In genomic region chr4:51808397-51809043, GRCm38 (mm10) we compare ENCODE assay signal across 28 mouse cellular contexts.
"Had no signal": no experiment of that assay in that cellular context is flagged by ENCODE, and none has a peak within 500 bp of the region (broad histone marks: within the 10 kb centered on the region; RNA-seq: fewer than 3 reads in every experiment).

No protein-coding gene starts in this region.

- H3K4me2 ChIP-seq: embryonic facial prominence, embryonic 12.5 days; embryonic facial prominence, embryonic 13.5 days; embryonic facial prominence, embryonic 15.5 days; forebrain, embryonic 12.5 days; forebrain, embryonic 13.5 days; forebrain, embryonic 15.5 days had no signal

- H3K36me3 ChIP-seq: embryonic facial prominence, embryonic 10.5 days; embryonic facial prominence, embryonic 12.5 days; embryonic facial prominence, embryonic 13.5 days; embryonic facial prominence, embryonic 15.5 days; forebrain, embryonic 10.5 days; forebrain, embryonic 12.5 days; forebrain, embryonic 15.5 days had no signal

- H3K9me3 ChIP-seq: embryonic facial prominence, embryonic 10.5 days; embryonic facial prominence, embryonic 12.5 days; embryonic facial prominence, embryonic 13.5 days; embryonic facial prominence, embryonic 15.5 days; forebrain, embryonic 10.5 days; forebrain, embryonic 12.5 days; forebrain, embryonic 13.5 days; forebrain, embryonic 15.5 days had no signal

- ATAC-seq: forebrain, embryonic 13.5 days; forebrain, embryonic 14.5 days; forebrain, embryonic 15.5 days; forebrain, embryonic 16.5 days; forebrain, postnatal 0 days had no signal

- H3K27me3 ChIP-seq: embryonic facial prominence, embryonic 12.5 days; embryonic facial prominence, embryonic 13.5 days; embryonic facial prominence, embryonic 15.5 days; forebrain, embryonic 12.5 days; forebrain, embryonic 13.5 days; forebrain, embryonic 15.5 days had no signal

- H3K27ac ChIP-seq: embryonic facial prominence, embryonic 10.5 days; embryonic facial prominence, embryonic 12.5 days; embryonic facial prominence, embryonic 13.5 days; embryonic facial prominence, embryonic 15.5 days; forebrain, embryonic 10.5 days; forebrain, embryonic 12.5 days; forebrain, embryonic 13.5 days; forebrain, embryonic 15.5 days; gastrocnemius, adult 2 months had no signal

- H3K4me3 ChIP-seq: embryonic facial prominence, embryonic 10.5 days; embryonic facial prominence, embryonic 12.5 days; embryonic facial prominence, embryonic 13.5 days; embryonic facial prominence, embryonic 15.5 days; erythroblast, embryonic 14.5 days; forebrain, embryonic 10.5 days; forebrain, embryonic 12.5 days; forebrain, embryonic 13.5 days; forebrain, embryonic 15.5 days; gastrocnemius, adult 2 months had no signal

- DNase-seq: cerebellum, adult 2 months; cerebellum, adult 8-10 months; cerebellum, adult 9-10 months; cerebellum, adult 9-11 months; cerebellum, postnatal 10 days; cerebellum, postnatal 14 days; cerebellum, postnatal 25 days; cerebellum, postnatal 36 days; embryo, embryonic 11 days; forebrain, postnatal 0 days; gastrocnemius, adult 2 months; gastrocnemius, postnatal 10 days; gastrocnemius, postnatal 14 days; gastrocnemius, postnatal 25 days; gastrocnemius, postnatal 36 days; heart, adult 11 months; heart, adult 18-20 months had no signal

- H3K4me1 ChIP-seq: embryonic facial prominence, embryonic 10.5 days; embryonic facial prominence, embryonic 12.5 days; embryonic facial prominence, embryonic 13.5 days; embryonic facial prominence, embryonic 15.5 days; forebrain, embryonic 10.5 days; forebrain, embryonic 12.5 days; forebrain, embryonic 13.5 days; forebrain, embryonic 15.5 days had no signal

- H3K9ac ChIP-seq: embryonic facial prominence, embryonic 12.5 days; embryonic facial prominence, embryonic 13.5 days; embryonic facial prominence, embryonic 15.5 days; forebrain, embryonic 12.5 days; forebrain, embryonic 13.5 days; forebrain, embryonic 15.5 days; forebrain, postnatal 0 days had no signal
